Mouse (Mus musculus) kidney, postnatal 36 days (tissue): ENCODE measurements around the gene Ttf1.

Source experiments
- DNase-seq, 2 experiments: peaks; one replicate each; pipeline ENCODE4 v3.0.0; 2021 to 2022; ENCODE audit warnings: mixed read lengths in 2 of 2

Ttf1 gene

DNA sequence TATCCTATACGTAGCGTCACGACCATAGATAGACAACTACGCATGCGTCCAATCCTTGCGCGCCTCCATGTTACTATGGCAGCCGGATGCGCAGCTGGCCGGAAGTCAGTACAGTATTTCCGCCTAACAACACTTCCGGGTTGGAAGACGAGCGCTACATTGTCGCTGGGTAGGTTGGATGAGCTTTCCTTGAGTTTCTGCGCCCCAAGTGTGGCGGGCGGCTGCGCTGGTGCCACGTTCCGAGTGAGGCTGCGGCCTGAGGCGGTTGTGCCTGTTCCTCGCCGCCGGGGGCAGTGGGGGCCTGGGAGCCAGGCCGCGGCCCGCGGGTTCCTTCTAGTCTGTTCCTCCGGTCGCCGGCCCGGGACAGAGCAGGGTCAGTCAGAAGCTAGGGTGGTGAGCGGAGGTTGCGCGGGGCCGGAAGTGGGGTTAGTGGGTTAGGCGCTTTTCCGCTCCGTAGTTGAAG lies at the start of gene Ttf1:
TSS of gene Ttf1 (plus strand) at position 128 of the 463 bp plus-strand sequence.
- peak; percentile 92 to 93 for DNase-seq

DNA sequence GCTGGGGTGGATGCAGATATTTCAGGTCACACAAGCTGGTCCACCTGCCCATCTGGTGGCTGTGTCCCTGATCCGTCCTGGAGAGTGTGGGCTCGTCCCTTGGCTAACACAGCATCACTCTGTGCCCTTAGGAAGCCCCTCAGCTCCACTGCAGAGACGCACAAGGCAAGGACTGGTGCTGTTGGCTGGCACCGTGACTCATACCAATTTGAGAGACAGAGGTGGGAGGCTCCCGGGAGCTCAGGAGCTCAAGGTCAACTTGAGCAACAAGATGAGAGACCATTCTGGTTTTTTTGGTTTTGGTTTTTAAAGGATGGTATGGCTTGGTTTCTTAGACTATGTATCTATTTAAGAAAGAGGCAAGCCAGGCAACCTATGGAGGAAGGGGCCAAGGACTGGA lies 47.5 kb upstream of the Ttf1 start:
- no peak for DNase-seq

DNA sequence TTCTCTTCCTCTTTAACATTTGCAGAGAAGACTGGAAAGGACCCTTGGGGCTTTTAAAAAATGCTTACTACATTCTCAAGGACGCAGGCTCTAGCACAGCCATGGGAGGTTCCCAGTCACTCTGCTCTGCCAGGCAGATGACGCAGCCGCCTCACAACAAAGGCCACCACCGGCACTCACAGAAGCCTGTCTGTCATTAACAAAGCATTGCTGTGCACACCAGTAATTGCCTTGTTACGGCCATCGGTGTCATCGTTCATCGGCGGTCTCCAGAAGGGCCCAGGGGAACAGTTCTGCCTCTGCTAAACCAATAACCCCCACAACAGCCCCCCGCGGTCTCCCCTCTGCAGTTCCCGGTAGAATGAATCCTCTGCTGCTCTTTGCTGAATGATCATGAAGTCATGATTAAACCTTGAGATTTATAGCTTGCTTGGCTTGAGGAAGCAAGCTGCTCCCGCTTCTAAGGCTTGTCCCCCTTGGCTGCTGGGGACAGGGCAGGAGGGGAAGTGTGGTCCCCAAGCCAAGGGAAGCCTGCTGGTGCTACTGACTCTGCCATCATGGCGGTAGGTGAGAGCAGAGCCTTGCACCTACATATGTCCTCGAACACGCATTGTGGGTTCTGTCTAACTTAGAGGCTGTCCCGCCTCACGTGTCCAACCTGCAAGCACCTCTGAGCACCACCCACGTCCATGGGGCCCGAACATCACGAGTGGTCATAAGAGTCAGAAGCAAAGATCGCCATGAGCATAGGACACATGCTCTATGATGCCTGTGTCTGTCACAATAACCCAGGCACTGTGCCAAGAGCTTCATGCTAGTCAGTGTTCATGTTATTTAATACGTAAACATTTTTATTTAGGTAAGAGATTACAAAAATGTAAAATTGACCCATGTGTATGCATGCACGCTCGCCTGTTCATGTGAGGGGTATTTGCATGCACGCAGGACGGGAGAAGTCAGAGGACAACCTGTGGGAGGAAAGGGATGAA lies 43.2 kb upstream of the Ttf1 start:
- DNase-seq, result peak in 1 of 2 experiments; percentile 16

DNA sequence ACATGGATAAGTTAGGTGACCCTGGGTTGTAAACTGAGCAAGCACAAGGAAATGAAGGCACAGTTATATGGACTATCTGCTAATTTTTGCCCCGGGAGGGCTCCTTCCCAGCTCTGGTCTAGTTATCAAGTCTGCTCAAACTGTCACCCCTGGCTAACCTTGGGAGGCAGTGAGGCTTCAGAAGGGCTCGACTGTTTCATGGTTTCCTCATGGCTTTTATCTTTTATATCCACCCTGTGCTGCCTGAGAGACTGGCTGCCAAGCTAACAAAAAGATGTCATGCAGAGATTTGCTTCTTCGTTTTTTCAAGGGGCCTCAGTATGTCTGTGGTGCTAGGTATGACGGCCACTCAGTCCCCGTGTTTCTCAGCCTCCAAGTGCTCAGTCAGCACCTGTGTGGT lies 41.4 kb upstream of the Ttf1 start:
- DNase-seq, result no peak

DNA sequence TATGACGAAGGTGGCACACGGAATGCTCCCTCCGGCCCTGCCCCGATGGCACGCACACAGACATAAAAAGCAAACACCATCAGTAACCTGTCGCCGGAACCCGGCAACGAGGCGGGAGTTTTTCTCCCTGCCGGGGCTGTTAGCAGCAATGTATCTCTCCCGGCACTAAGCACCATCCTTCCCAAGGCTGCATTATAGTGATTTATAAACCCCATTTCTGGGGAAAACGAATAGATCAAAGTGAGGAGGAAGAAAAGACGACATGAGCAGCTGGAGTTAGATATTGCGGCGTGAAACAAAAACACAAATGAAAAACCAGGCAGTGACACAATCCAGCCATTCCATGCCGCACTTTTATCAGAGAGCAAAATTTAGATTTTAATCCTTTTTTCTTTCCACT lies 39.0 kb upstream of the Ttf1 start:
- no peak for DNase-seq

DNA sequence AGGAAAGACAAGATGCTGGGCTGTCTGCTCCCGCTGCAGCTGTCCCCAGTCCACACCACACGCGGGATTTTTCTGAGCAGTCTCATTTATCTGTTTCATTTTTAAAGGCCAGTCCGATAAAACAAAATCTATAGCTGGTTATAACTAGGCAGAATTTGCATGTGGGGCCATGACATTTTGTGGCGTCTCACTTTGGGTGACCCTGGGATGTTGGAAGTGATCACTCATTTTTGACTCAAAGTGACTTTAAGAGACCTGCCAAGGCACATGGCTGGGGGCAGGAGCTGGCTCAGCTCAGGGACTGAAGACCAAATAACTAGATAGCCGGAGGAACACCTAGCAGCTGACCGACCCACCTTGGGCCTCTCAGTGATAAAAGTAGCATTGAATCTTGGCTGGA lies 37.1 kb upstream of the Ttf1 start:
- no peak for DNase-seq

DNA sequence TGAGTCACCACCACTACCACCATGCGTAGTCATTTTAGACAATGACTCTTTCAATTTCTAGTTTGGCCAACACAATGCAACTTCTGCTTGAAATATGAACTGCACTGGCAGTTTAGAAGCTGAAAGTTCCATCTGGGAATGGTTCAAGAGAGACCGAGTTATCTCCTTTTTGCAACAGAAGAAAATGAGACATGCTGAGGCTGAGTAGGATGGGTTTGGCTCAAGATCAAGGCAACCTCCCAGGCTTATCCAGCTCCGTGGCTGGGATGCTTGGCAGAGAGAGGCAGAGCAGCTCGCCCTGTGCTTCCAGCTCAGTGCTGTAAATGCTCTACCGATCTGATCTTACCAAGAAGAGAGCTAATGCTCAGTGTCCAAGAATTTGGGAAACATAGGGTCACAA lies 34.8 kb upstream of the Ttf1 start:
- DNase-seq, result no peak

DNA sequence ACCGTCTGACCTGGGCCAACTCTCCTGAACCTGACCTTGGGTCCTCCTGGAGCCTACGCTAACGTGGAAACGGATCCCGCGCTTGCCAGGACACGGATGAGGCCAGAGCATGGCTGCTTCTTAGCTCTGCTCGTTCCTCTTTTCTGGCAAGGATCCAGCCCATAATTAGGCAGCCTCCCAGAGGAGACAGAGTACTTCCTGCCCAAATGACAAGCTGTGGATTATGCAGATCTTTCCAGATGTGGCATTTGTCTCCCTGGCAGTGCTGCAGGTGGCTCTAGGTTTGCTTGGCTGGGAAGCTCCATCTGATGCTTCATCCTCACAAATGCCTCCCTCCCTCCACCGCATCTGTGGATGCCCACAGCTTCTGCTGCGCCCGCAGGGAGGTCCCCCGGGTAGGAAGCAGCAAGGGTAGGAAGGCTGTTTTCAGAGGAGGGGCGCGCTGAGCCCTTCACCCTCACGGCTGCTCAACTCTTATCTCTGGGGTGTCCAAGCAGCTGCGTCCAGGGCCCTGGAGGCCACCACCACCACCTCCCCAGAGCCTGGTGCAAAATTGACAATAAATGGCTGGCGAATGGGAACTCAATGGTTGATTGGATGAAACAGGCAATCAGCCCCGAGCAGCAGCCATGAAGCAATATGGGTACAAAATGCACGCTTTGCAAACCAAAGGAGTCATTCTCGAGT lies 29.9 kb upstream of the Ttf1 start:
- DNase-seq, result peak; percentile 23 to 46

DNA sequence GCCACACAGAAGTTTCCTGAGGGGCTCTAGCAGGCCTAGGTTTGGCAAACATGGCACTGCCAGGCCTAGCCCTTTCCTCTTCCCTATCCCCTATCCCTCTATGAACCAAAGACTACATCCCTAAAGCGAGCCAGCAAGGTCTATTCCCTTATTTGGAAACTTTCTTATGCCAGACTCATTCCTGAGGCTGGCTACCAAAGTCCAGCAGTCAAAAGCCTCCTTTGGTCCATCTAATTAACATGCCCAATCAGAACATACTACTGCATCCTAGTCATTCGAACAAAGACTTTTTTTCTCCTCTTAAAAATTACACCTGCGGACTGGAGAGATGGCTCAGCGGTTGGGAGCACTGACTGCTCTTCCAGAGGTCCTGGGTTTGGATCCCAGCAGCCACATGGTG lies 28.1 kb upstream of the Ttf1 start:
- peak; percentile 19 to 47 for DNase-seq

DNA sequence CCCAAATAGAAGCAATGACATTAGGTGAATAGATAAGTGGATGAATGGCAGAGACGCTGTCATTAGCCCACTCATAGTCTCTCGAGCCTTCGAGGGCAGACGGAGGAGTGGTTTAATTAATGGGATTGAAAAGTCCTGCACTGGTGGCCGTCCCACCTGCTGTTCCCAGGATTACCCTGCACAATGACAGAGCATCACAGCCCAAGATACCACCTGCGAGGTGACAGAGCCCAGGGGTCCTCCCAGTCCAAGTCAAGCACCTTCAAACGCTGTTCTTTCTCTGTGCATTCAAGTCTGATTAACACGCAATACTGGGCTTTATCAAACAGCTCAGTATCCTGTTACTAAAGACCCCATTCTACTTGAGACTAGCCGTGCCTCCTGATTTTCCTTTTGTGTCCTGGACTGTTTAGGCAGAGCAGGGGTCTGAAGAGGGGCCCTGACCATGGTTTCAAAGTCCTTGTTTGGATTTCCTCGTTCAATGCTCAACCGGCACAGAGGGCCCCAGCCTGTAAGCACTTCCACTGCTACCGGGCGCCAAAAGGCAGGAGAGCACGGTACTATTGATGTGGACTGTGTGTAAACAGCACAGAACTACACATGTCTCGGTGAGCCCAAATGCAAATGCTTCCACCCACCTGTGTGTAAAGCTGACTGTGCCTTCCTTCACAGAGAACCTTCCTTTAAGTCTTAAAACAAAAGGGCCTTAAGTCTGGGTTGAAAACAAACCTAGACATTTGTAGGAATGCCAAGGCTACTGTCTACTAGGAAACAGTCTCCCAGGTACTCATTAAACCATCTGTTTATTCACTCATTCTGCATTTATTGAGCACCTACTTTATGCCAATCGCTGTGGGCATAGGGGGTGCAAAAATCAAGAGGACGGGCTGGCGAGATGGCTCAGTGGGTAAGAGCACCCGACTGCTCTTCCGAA lies 25.3 kb upstream of the Ttf1 start:
- DNase-seq, result peak; percentile 36 to 49

DNA sequence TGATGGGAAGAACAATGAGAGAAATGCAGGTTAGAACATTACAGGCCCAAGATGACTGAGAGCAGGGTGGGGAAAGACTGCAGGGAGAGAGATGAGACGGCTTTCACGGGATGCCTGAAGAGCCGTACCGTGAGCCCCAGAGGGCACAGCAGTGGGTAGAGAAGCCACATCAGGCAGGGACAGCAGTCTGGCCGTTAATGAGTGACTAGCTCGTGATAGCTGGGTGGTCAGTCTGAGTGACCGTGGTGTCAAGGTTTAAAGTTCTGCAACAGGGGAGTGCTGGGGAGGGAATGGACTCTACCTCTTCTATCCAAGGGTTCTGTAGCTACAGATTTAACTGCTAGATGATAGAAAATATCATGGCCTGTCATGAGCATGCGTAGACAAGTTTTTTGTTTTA lies 24.4 kb upstream of the Ttf1 start:
- peak; percentile 78 to 89 for DNase-seq

DNA sequence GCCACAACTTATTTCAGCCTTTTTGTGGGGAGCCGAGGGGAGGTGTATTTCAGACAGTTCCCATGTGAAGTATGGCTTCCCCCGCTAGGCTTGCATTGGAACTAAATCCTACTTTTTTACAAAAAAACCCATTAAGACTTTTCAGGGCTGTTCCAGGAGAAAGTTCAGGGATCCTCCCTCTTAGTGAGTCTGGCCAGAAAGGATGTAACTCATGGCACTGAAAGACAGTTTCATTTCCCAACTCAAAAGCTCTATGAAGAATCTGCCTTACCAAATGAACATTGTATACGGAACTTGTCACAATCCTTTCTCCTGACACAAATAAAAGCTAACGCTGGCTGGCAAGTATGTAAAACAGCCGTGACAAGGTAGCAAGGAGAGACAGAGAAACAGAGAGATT lies 20.3 kb upstream of the Ttf1 start:
- DNase-seq, result no peak

DNA sequence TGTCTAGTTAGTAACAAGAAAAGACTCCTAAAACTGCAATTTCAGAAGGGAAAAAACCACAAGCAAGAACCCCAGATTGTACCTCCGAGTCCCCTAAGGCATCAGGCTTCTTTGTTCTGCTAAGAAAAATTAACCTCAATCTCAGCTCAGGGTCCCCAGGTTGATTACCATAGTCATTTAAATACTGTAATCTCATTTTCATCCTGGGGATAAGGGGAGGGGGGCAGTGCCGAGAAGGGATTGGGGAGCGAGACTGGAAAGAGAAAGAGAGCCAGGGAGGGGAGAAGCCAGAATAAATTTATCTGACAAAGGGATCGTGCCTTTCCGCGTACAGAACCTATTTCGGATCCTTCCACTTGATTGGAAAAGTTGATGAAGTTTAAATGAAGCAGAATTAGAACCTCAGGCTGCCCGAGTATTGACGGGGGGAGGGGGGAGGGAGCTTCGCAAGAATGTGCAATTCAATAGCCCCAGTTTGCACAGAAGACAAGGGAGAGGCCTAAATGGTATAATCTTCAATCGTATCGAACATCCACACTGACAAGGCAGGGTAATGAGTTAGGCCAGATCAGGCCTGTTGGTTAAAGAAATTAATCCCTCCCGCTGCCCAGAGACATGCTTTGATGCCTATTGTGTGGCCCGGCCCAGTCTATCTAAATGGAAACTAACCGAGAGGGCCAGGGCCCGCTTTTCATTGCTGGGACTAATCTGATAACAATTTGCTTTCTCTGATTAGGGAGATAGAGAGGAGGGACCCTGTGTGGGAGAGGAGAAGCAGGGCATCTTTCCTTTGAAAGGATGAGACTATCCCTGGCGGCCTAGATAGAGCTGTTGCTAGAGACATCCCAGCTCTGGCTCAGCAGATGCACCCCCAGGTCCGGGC lies 19.2 kb upstream of the Ttf1 start:
- no peak for DNase-seq

DNA sequence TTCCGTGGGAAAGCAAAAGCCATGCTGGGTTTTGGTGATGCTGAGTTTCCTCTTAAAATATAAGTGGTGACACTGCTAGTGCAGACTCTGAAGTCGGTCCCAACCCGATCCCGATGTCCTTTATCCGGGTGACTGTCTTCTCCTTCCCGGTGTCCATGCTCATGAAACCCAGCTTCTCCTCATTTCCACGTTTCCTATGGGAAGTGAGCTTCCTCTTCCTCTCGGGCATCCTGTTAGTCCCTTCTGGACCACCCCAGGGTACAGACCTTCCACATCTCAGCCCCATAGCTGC lies 18.6 kb upstream of the Ttf1 start:
- DNase-seq, result no peak

DNA sequence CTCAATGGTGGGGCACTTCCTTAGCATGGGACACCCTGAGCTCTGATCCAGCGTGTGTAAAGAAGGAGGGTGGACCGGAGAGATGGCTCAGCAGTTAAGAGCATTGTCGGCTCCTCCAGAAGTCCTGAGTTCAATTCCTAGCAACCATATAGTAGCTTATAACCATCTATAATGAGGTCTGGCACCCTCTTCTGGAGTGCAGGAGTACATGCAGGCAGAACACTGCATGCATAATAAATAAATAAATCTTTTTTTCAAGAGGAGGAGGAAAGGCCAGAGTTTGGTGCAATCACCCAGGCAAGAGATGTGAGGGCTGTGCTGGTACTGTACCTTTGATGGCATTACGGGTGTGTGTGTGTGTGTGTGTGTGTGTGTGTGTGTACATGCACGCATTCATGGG lies 17.9 kb upstream of the Ttf1 start:
- DNase-seq, result no peak

DNA sequence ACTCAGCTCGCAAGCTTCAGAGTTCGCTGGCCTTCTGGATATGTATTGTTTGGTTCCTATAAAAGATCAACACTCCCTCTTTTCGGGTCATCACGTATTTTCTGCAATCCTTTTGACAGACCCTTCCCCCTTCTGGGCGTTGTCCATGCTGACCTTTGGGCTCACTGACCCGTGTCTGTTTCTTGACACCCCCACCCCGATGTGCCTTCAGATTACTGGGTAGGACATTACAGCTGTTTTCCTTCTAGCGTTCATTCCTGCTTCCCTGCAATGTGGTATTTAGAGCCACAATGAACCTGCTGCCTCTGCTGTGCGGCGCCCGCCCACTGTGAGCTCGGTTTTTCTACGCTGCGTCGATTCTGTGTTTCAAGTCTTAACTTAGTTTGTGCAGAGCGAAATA lies 13.9 kb upstream of the Ttf1 start:
- DNase-seq, result no peak

DNA sequence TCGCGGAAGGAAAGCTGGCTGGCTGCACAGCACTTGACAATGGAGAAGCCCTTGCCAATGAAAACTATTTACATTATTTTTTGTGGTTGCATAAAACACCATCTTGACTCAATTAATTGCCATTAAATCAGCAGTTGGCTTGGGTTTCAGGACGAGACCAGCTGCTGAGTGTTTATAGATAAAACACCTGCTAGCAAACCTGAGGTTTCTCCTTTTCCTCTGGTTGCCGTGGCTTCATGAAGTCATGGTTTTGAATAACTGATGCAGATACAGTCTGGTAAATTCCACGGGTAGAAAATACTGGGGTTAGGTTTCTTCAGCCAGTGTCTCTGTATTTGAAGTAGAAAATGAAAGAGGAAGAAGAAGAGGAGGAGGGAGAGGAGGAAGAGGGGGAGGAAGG lies 8.1 kb upstream of the Ttf1 start:
- no peak for DNase-seq

DNA sequence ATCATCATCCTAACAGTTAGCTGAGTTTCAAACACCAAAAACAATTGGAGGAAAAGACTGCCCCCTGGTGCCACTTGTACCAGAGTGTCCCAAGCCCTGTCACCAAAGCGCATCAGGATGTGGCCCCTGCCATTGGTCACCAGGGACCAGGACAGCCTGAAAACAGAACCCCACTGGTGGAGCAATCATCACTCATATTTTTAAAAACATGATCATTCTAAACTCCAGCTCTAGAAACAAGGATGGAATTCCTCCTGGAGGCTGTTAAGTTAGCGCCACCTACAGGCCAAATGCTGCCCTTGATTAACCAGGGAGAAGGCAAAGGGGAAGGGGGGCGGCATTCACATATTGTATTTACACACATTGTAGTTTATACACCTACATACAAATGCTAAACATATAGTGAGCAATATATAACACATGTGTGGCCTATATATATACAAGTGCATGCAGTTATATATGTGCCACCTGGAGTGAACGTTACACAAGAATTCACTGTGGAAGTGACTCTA lies 7.1 kb upstream of the Ttf1 start:
- peak; percentile 45 to 80 for DNase-seq

DNA sequence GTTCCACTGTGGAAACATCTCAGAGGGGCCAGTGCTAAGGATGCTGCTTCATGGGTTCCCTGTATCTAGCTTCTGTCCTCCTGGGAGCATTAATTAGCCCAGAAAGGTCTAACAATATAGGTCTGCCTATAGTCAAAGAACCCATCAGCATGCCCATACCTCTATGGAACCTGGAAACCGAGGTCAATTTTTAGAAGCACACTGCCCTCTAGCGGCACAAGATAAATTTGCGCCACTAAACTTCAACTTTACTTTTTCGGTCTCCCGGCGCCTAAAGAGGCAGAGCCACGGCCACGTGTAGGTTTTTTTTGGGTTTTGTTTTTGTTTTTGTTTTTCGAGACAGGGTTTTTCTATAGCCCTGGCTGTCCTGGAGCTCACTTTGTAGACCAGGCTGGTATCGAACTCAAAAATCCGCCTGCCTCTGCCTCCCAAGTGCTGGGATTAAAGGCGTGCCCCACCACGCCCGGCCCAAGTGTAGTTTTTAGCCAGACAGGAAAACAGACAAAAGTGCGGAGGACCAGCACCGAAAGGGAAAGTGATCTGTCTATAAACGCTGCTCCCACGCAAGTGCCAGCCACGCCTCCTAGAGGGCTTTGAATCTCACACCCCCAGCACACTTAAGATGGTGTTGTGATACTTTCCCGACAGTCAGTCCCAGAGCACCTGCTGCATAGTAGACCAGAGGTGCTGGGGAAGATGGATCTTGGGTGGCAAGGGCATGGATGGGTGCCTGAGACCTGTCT lies 6.1 kb upstream of the Ttf1 start:
- DNase-seq, result peak; percentile 47 to 75

DNA sequence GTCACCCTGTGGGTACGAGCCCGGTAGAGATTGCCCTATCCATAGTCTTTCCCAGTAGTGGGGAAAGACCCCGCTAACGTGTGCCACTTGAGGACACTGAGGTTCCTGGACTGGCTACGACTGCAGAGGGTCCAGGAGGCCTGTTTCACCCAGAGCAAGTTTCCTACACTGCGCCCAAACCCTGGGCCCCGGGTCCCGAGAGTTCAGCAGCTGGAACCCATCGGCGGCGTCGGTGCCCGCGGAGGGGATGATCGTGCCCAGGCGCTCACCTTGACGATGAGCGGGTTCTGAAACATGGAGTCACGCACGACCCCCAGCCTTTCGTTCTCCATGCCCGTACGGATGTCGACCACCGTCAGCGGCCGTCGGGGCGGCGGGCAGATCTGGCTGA lies 5.5 kb upstream of the Ttf1 start:
- no peak for DNase-seq

DNA sequence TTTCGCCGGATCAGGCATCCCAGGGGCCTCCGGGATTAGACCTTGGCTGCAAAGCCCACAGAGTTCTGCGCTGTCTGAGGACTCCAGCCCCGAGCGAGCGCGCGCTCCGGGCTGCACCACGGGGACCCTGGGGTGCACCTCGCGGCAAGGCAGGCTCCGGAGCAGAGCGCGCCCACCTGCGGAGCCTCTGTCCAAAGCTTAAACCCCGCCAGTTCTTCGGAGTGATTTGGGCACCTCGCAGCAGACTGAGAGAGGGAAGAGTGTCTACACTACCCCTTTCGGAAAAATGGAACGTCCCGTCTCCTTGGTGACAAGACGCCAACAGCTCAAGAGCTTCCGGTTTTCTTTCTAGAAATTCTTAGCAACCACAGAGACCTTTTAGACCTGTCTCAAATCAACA lies 5.1 kb upstream of the Ttf1 start, which contains the start of gene Cfap77:
TSS of gene Cfap77 (minus strand) at position 76 of the 400 bp plus-strand sequence.
- peak; percentile 54 to 79 for DNase-seq
